Mouse (Mus musculus): ENCODE measurements around the gene Clec9a. TPM values are rescaled to one million over a fixed set of nuclear protein-coding genes. Genes with fewer than 3 reads are reported as not detected.

The Clec9a gene
- polyA plus RNA-seq, 1 experiment, result not detected

DNA sequence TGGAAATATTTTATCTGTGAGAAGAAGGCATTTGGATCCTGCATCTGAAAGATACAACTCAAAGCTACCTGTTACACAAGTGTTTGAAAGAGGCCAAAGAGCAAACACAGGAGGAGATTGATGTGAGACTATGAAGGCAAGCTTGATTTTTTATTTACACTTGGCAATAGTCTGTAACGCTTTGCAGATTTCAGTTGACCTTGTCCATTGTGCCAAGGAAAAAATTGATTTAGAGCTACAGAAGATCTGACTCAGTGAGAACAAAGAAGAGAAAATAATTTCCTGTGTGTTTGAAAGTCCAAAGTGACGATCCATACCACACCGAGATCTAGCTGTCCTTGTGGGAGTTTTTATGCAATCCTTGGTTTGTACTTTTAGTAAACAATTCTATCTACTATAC, 13.6 kb downstream of the Clec9a start:
- Histone ChIP-seq H3K4me3 (ENCODE audit: insufficient read depth, low read length) (no peak overlapping the region), H3K27ac (ENCODE audit: insufficient read depth, low read length) (no peak overlapping the region), H3K4me1 (ENCODE audit: control insufficient read depth, insufficient read depth, low read length) (peaks cover 2% of the 10 kb centered on the region)
- TF ChIP-seq CTCF (IDR thresholded peaks at IDR 0.05; ENCODE audit: borderline replicate concordance, insufficient read depth, low read length), result no peak
- TF ChIP-seq POLR2A (IDR thresholded peaks at IDR 0.05; ENCODE audit: low read depth, low read length), result no peak

DNA sequence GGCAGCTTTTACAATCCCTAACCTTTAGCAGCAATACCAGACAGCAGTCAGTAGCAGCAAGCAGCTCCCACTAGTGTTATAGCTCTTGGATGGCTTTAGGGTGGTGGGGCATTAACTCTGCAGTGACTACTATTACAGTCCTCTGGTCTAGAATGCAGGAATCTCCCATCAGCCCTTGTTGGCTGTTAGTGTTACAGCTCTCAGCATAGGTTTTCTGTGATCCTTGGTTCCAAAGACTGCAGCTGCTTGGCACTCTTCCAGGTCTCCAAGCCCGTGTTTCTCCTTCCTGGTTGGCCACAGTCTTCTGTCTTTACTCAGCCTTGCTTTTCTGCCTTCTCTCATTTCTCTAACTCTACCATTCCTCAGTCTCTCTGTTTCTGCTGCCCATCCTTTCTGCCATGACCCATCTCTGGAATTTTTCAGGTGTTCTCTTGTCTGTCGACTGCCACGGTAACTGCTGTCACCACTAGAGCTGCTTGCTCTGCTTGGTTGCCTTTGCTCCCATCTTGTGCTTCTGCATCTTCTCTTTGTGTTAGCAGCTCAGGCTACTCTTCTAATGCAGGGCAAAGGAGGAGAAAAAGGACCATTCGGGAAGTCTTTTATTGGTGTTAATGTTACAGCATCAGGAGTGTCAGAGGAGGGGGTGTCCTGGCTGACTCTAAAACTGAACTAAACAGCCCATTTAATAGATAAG, 14.5 kb downstream of the Clec9a start:
- H3K4me3 ChIP-seq (ENCODE audit: insufficient read depth, low read length), result no peak overlapping the region
- no peaks in the 10 kb centered on the region for H3K4me1 ChIP-seq (ENCODE audit: control insufficient read depth, insufficient read depth, low read length)
- no peak for TF ChIP-seq POLR2A (IDR thresholded peaks at IDR 0.05; ENCODE audit: low read depth, low read length)
- no peak for TF ChIP-seq CTCF (IDR thresholded peaks at IDR 0.05; ENCODE audit: borderline replicate concordance, insufficient read depth, low read length)
- H3K27ac ChIP-seq (ENCODE audit: insufficient read depth, low read length), result no peak overlapping the region

GRCm38 (mm10) chr6:129423734-129424072, 15.0 kb downstream of the Clec9a start:
- no peak overlapping the region for H3K4me3 ChIP-seq (ENCODE audit: insufficient read depth, low read length)
- no peak overlapping the region for H3K27ac ChIP-seq (ENCODE audit: insufficient read depth, low read length)
- H3K4me1 ChIP-seq (ENCODE audit: control insufficient read depth, insufficient read depth, low read length), result no peaks in the 10 kb centered on the region
- TF ChIP-seq CTCF (IDR thresholded peaks at IDR 0.05; ENCODE audit: borderline replicate concordance, insufficient read depth, low read length) (peak; percentile 26; the same call in 1 of the 2 replicates), POLR2A (IDR thresholded peaks at IDR 0.05; ENCODE audit: low read depth, low read length) (no peak)

DNA sequence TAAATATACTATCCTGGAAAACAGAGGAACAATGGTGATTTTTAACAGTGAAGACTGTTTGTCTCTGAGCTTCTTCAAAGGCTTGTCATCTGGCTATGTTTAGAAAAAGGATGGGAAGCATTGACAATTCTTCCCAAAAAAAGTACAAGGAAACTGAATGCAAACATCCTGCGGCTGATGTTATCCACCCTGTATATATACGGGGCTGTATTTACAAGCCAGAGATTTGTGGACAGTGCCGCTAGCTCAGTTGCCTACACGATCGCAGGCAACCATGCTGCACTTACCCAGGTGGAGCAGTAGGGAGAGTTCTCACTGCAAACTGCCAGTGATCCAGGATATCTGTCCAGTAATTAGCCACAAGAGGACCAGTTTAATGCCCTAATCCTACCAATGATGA, 16.6 kb downstream of the Clec9a start:
- Histone ChIP-seq H3K4me3 (ENCODE audit: insufficient read depth, low read length) (no peak overlapping the region), H3K27ac (ENCODE audit: insufficient read depth, low read length) (no peak overlapping the region), H3K4me1 (ENCODE audit: control insufficient read depth, insufficient read depth, low read length) (no peaks in the 10 kb centered on the region)
- no peak for TF ChIP-seq CTCF (IDR thresholded peaks at IDR 0.05; ENCODE audit: borderline replicate concordance, insufficient read depth, low read length)
- TF ChIP-seq POLR2A (IDR thresholded peaks at IDR 0.05; ENCODE audit: low read depth, low read length), result no peak

- TF ChIP-seq POLR2A (IDR thresholded peaks at IDR 0.05; ENCODE audit: low read depth, low read length) (no peak), CTCF (IDR thresholded peaks at IDR 0.05; ENCODE audit: borderline replicate concordance, insufficient read depth, low read length) (no peak)
- Histone ChIP-seq H3K4me3 (ENCODE audit: insufficient read depth, low read length) (no peak overlapping the region), H3K4me1 (ENCODE audit: control insufficient read depth, insufficient read depth, low read length) (no peaks in the 10 kb centered on the region), H3K27ac (ENCODE audit: insufficient read depth, low read length) (no peak overlapping the region)
These were observed 17.1 kb downstream of the Clec9a start for GRCm38 (mm10) chr6:129425812-129426211.

DNA sequence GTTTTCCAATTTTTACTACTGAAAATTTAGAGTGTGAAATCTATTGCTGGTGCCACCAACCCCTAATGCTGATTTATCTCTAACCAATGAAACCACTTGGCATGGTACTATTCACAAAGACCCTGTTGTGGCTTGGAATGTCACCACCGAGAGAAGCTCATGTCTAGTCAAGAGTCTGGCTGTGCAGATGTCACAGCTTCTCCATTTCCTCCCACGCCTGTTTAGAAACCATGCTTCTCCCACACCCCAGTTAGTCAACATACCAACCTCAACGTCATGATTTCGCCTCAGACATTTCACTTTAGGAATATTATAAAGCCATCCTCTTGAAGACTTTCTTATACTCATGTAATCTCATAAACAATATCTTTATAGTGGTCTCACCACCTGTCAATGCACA, 18.6 kb downstream of the Clec9a start:
- TF ChIP-seq CTCF (IDR thresholded peaks at IDR 0.05; ENCODE audit: borderline replicate concordance, insufficient read depth, low read length), result no peak
- no peak for TF ChIP-seq POLR2A (IDR thresholded peaks at IDR 0.05; ENCODE audit: low read depth, low read length)
- H3K4me1 ChIP-seq (ENCODE audit: control insufficient read depth, insufficient read depth, low read length), result no peaks in the 10 kb centered on the region
- no peak overlapping the region for H3K4me3 ChIP-seq (ENCODE audit: insufficient read depth, low read length)
- no peak overlapping the region for H3K27ac ChIP-seq (ENCODE audit: insufficient read depth, low read length)

DNA sequence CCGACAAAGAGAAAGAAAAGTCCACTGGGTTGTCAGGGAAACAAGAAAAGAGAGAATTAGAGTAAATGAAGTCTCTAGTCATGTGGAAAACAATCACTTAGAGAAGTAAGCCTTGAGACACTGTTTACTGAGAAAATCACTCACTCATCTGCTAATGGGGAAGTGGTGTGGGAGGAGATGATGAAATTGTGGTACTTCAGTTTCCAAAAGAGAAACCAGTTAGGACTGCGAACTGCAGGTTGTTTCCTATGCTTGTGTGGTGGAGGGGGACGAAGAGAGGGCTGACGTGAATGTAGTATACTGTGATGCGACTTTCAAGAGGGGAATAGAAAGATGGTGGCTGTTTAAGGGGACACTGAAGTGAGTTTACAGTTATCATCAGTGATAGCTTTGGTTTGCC, 25.6 kb downstream of the Clec9a start:
- TF ChIP-seq CTCF (IDR thresholded peaks at IDR 0.05; ENCODE audit: borderline replicate concordance, insufficient read depth, low read length) (no peak), POLR2A (IDR thresholded peaks at IDR 0.05; ENCODE audit: low read depth, low read length) (no peak)
- Histone ChIP-seq H3K4me1 (ENCODE audit: control insufficient read depth, insufficient read depth, low read length) (no peaks in the 10 kb centered on the region), H3K4me3 (ENCODE audit: insufficient read depth, low read length) (no peak overlapping the region), H3K27ac (ENCODE audit: insufficient read depth, low read length) (no peak overlapping the region)

GRCm38 (mm10) chr6:129436025-129436424, 27.4 kb downstream of the Clec9a start:
- no peak overlapping the region for H3K4me3 ChIP-seq (ENCODE audit: insufficient read depth, low read length)
- H3K4me1 ChIP-seq (ENCODE audit: control insufficient read depth, insufficient read depth, low read length), result no peaks in the 10 kb centered on the region
- TF ChIP-seq POLR2A (IDR thresholded peaks at IDR 0.05; ENCODE audit: low read depth, low read length), result no peak
- no peak for TF ChIP-seq CTCF (IDR thresholded peaks at IDR 0.05; ENCODE audit: borderline replicate concordance, insufficient read depth, low read length)
- H3K27ac ChIP-seq (ENCODE audit: insufficient read depth, low read length), result no peak overlapping the region

DNA sequence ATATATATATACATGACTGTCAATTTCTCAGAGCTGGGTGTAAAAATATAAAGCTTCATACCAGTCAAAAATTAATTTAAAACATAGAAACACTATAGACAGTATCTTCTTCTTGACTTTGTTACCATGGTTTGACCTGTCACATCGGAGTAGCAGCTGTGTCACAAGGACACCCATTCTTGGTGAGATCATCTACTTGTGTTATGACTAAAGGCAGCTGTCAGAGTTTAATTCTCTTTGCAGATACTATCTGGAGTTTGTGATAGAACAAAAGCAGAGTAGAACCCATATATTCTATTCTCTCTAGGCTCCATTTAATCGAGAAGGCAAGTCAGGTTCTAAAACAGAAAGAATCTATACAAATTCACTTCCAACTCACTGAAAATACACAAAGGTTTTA, 29.4 kb downstream of the Clec9a start:
- TF ChIP-seq POLR2A (IDR thresholded peaks at IDR 0.05; ENCODE audit: low read depth, low read length) (no peak), CTCF (IDR thresholded peaks at IDR 0.05; ENCODE audit: borderline replicate concordance, insufficient read depth, low read length) (no peak)
- Histone ChIP-seq H3K27ac (ENCODE audit: insufficient read depth, low read length) (no peak overlapping the region), H3K4me3 (ENCODE audit: insufficient read depth, low read length) (no peak overlapping the region), H3K4me1 (ENCODE audit: control insufficient read depth, insufficient read depth, low read length) (no peaks in the 10 kb centered on the region)

GRCm38 (mm10) chr6:129449743-129450142, 41.1 kb downstream of the Clec9a start:
- TF ChIP-seq CTCF (IDR thresholded peaks at IDR 0.05; ENCODE audit: borderline replicate concordance, insufficient read depth, low read length) (no peak), POLR2A (IDR thresholded peaks at IDR 0.05; ENCODE audit: low read depth, low read length) (no peak)
- peaks cover 11% of the 10 kb centered on the region for H3K4me1 ChIP-seq (ENCODE audit: control insufficient read depth, insufficient read depth, low read length)
- H3K27ac ChIP-seq (ENCODE audit: insufficient read depth, low read length), result no peak overlapping the region
- no peak overlapping the region for H3K4me3 ChIP-seq (ENCODE audit: insufficient read depth, low read length)
